Mouse (Mus musculus) forebrain, postnatal 0 days (tissue): ENCODE data around the gene Dapl1. TPM values are rescaled to one million over a fixed set of nuclear protein-coding genes. Genes with fewer than 3 reads are reported as not detected.

Experiments
- ATAC-seq: fragments of 200-750 bp; cut with Nextera tagmentation; 2 replicates; pipeline ENCODE4 v1.8.0; 2017; ENCODE audit warnings: mild to moderate bottlenecking, moderate library complexity
- DNase-seq: peaks from one replicate; pipeline ENCODE4 v3.0.0-alpha.2; 2015
- H3K27ac ChIP-seq: fragments of 300-500 bp; sonication (generic); 2 replicates; pipeline ENCODE4 v1.5.1; 2014; ENCODE audit warnings: low read depth, mild to moderate bottlenecking, antibody characterized with exemption, low read length, moderate library complexity, mixed read lengths
- H3K27me3 ChIP-seq: fragments of 300-500 bp; sonication (generic); 2 replicates; pipeline ENCODE4 v1.6.1; 2014; ENCODE audit warnings: mild to moderate bottlenecking, low read length, mixed read lengths; ENCODE audit not compliant: insufficient read depth
- H3K36me3 ChIP-seq: fragments of 300-500 bp; sonication (generic); 2 replicates; pipeline ENCODE4 v1.6.1; 2014; ENCODE audit warnings: mild to moderate bottlenecking, moderate library complexity; ENCODE audit not compliant: insufficient read depth
- H3K4me1 ChIP-seq: fragments of 300-500 bp; sonication (generic); 2 replicates; pipeline ENCODE4 v1.6.1; 2014; ENCODE audit warnings: antibody characterized with exemption; ENCODE audit not compliant: insufficient read depth
- H3K4me2 ChIP-seq: fragments of 300-500 bp; sonication (generic); 2 replicates; pipeline ENCODE4 v1.6.1; 2014; ENCODE audit warnings: low read depth, mild to moderate bottlenecking, moderate library complexity
- H3K4me3 ChIP-seq: fragments of 300-500 bp; sonication (generic); 2 replicates; pipeline ENCODE4 v1.5.1; 2014; ENCODE audit warnings: low read depth, low read length, mixed read lengths
- H3K9ac ChIP-seq: fragments of 300-500 bp; sonication (generic); 2 replicates; pipeline ENCODE4 v1.6.1; 2014; ENCODE audit warnings: mild to moderate bottlenecking
- H3K9me3 ChIP-seq: fragments of 300-500 bp; sonication (generic); 2 replicates; pipeline ENCODE4 v1.6.1; 2016; ENCODE audit warnings: low read length
- CTCF ChIP-seq: sonication (generic); IDR thresholded peaks from 2 replicates; pipeline ENCODE4 v1.5.1; 2016; ENCODE audit warnings: antibody characterized with exemption, control low read depth, low read depth
- WGBS: fragments of 180-500 bp; shearing (Covaris S2); extraction: QIAGEN DNeasy Blood & Tissue Kit; methylation state at CpG from one replicate; pipeline ENCODE4 v1.1.7; 2014; 5-methylcytosine and 5-hydroxymethylcytosine counted together
- polyA plus RNA-seq: library from polyadenylated mRNA; unstranded; fragments of >200 nt; fragmentation: Nextera tagmentation; extraction: Ambion mirVana; gene quantifications from 2 replicates; pipeline ENCODE4 v1.2.1, GENCODE M21; 2015
- total RNA-seq: library from RNA; depleted of rRNA; stranded (reverse); fragments of >200 nt; gene quantifications from 2 replicates; pipeline ENCODE4 v1.2.3, GENCODE M21; 2014

Gene Dapl1
- total and polyA plus RNA-seq, 2 experiments from 2014 or later = 1.00 to 2.3 TPM

DNA sequence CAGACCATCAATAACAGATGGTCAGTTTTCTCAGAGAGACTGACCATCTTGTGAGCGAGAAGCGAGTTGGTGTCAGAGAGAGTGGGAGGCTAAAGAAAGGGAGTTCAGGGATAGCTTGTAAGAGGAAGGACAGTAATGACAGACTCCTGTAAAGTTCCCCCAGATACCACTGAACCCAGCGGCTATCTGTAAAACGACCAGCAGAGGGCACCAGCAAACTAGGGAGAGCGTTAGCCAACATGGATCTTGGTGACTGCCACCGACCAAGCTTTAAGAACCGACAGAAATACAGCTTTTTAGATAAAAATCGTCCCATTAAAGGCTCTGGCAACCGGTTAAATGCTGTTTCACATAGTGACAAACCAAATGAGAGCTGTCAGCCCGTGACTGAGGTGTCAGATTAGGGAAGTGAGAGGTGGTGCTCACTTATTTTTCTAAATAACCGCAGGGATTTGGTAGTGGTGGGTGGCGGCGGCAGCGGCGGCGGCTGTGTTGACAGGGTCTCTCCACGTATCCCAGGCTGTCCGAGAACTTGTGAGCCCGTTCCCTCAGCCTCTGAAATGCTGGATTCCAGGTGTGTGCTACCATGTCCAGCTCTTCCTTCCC, 37.7 kb downstream of the Dapl1 start:
- DNase-seq = peak; percentile 93
- H3K4me2 ChIP-seq = peak overlapping the region; percentile 54
- H3K27me3 ChIP-seq = no peaks in the 10 kb centered on the region
- WGBS = 11% methylated on average over 19 of the region's 19 CpGs
- ATAC-seq = peak; percentile 92
- peak overlapping the region; percentile 39 for H3K9ac ChIP-seq
- peak; percentile 93 for TF ChIP-seq CTCF
- H3K4me3 ChIP-seq = peak overlapping the region; percentile 31
- H3K36me3 ChIP-seq = no peaks in the 10 kb centered on the region
- no peaks in the 10 kb centered on the region for H3K4me1 ChIP-seq
- H3K27ac ChIP-seq = no peak overlapping the region
- H3K9me3 ChIP-seq = no peaks in the 10 kb centered on the region

DNA sequence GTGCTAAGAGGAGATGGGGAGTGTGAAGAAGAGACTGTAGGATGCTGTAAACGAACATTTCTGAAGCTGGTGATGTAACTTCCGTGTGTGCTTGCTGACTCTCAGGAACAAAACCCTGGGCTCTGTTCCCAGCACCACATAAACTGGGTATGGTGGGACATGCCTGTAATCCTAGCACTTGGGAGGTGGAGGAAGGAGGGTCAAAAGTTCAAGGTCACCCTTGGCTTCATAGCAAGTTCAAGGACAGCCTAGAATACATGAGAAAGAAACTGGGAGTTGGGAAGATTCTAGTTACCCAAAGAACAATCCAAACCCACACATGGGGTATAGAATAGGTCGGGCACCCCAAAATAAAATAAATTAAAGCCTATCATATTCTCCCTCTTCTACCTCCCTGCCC, 39.1 kb downstream of the Dapl1 start:
- WGBS = 81% methylated on average over 3 of the region's 3 CpGs

GRCm38 (mm10) chr2:59526893-59527292, 42.4 kb downstream of the Dapl1 start:
- H3K27ac ChIP-seq = no peak overlapping the region
- no peaks in the 10 kb centered on the region for H3K4me1 ChIP-seq
- no peak for ATAC-seq
- no peaks in the 10 kb centered on the region for H3K27me3 ChIP-seq
- no peaks in the 10 kb centered on the region for H3K36me3 ChIP-seq
- no peak overlapping the region for H3K9ac ChIP-seq
- H3K4me3 ChIP-seq = no peak overlapping the region
- TF ChIP-seq CTCF = no peak
- no peak for DNase-seq
- WGBS = 75% methylated on average over 9 of the region's 9 CpGs
- no peak overlapping the region for H3K4me2 ChIP-seq
- no peaks in the 10 kb centered on the region for H3K9me3 ChIP-seq

More for the DNA sequence above, 39.1 kb downstream of the Dapl1 start:
- no peak overlapping the region for H3K4me3 ChIP-seq
- DNase-seq (no peak), ATAC-seq (no peak)
- no peaks in the 10 kb centered on the region for H3K4me1 ChIP-seq
- TF ChIP-seq CTCF = no peak
- no peak overlapping the region for H3K27ac ChIP-seq
- no peaks in the 10 kb centered on the region for H3K36me3 ChIP-seq
- no peak overlapping the region for H3K4me2 ChIP-seq
- H3K27me3 ChIP-seq = no peaks in the 10 kb centered on the region
- H3K9me3 ChIP-seq = no peaks in the 10 kb centered on the region
- no peak overlapping the region for H3K9ac ChIP-seq

DNA sequence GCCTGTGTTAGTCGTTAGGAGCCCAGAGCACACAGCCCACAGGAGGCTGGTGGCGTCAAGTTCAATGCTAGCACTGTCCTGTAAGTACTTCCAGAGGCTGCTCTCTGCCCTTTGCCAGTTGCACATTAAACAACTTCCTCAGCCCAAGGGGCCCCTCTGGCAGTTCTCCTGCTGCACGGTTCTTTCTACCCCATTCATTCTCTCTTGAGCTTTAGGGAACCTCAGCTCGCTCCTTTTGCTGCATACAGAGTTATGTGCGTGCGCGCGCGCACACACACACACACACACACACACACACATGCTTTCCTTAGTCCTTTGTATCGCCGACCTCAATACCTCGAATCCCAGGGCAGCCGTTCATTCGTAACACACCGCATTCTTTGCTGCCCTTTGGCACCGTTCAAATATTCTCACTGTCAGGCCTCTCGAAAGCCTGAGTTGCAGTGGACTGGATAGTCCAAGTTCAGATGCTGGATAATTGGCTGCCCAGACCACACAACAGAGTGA, 45.2 kb downstream of the Dapl1 start:
- ATAC-seq = no peak
- Histone ChIP-seq H3K4me1 (no peaks in the 10 kb centered on the region), H3K9me3 (no peaks in the 10 kb centered on the region), H3K4me3 (no peak overlapping the region), H3K27me3 (no peaks in the 10 kb centered on the region), H3K27ac (no peak overlapping the region), H3K4me2 (no peak overlapping the region), H3K36me3 (no peaks in the 10 kb centered on the region), H3K9ac (no peak overlapping the region)
- WGBS = 32% methylated on average over 17 of the region's 17 CpGs
- DNase-seq = no peak
- no peak for TF ChIP-seq CTCF

DNA sequence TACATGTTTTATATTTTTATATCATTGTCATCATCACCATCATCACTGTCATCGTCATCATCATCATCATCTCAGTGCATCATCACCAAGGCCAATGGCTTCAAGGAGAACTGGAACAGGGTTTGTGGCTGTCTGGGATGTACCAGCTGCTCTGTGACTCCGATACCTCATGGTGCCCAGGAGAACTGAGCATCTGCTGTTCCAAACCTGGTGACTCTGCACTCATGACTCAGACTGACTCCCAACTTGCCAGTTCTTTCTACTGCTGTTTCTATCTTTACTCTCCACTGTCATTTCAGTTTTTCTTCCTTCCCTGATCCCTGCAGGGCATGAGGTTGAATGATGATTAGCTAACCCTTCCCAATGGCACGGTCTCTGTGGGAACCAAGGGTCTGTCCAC, 46.4 kb downstream of the Dapl1 start:
- H3K4me1 ChIP-seq = no peaks in the 10 kb centered on the region
- no peaks in the 10 kb centered on the region for H3K9me3 ChIP-seq
- WGBS = 94% methylated on average over 3 of the region's 3 CpGs
- ATAC-seq (no peak), DNase-seq (no peak)
- H3K4me2 ChIP-seq = no peak overlapping the region
- no peak for TF ChIP-seq CTCF
- H3K27me3 ChIP-seq = no peaks in the 10 kb centered on the region
- H3K27ac ChIP-seq = no peak overlapping the region
- H3K4me3 ChIP-seq = no peak overlapping the region
- H3K36me3 ChIP-seq = no peaks in the 10 kb centered on the region
- no peak overlapping the region for H3K9ac ChIP-seq

DNA sequence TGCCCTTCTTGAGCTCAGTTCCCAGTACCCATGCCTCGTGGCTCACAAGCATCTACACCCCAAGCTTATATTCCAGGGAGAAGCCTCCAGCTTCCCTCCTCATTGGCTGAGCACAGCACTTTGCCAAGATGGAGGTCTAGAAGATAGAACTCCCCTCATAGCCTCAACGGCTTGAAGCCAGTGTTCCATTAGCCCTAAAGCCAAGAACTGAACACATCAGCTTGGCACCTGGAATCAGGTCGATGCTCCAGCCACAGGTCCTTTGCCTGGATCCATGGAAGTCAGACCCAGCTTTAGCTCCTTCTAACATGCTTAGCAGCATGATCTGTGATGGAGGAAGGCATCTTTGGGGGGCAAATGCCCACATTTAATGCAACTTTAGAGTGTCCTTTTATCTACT, 48.5 kb downstream of the Dapl1 start:
- no peaks in the 10 kb centered on the region for H3K36me3 ChIP-seq
- no peaks in the 10 kb centered on the region for H3K9me3 ChIP-seq
- H3K4me1 ChIP-seq = no peaks in the 10 kb centered on the region
- no peak overlapping the region for H3K4me2 ChIP-seq
- no peak for TF ChIP-seq CTCF
- DNase-seq = no peak
- H3K27me3 ChIP-seq = no peaks in the 10 kb centered on the region
- 92% methylated on average over 3 of the region's 3 CpGs for WGBS
- no peak overlapping the region for H3K4me3 ChIP-seq
- H3K9ac ChIP-seq = no peak overlapping the region
- no peak for ATAC-seq
- no peak overlapping the region for H3K27ac ChIP-seq

DNA sequence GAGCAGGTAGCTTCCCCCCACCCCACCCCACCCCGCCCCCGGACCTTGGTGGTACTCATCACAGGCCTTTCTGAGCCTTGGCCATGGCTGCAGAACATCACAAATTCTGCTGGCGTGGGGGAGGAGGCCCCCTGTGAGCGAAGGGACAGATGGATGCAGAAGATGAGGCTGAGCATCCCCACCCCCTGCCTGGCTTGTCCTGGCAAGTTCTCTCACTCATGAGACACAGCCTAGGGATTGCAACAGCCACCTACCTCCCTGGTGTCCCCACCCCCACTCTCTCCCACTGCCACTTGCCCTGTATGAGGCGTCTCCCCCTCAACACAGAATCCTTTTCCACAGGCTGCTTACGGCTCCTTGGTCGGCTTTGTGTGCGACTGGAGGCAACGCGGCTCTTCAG, 49.1 kb downstream of the Dapl1 start:
- H3K9ac ChIP-seq = no peak overlapping the region
- H3K4me2 ChIP-seq = no peak overlapping the region
- no peak overlapping the region for H3K27ac ChIP-seq
- no peak for ATAC-seq
- WGBS = 93% methylated on average over 10 of the region's 10 CpGs
- no peak for TF ChIP-seq CTCF
- no peaks in the 10 kb centered on the region for H3K4me1 ChIP-seq
- H3K36me3 ChIP-seq = no peaks in the 10 kb centered on the region
- no peak overlapping the region for H3K4me3 ChIP-seq
- DNase-seq = no peak
- no peaks in the 10 kb centered on the region for H3K27me3 ChIP-seq
- no peaks in the 10 kb centered on the region for H3K9me3 ChIP-seq
